Mouse (Mus musculus): ENCODE data around the gene Sept8. TPM values are rescaled to one million over a fixed set of nuclear protein-coding genes. Genes with fewer than 3 reads are reported as not detected.
A peak's percentile ranks its signal among the peaks of the same experiment; 100 is the strongest.

Sept8 gene
- 15.6 and 16.3 TPM in 2 replicates for polyA plus RNA-seq (2012; rRNA removed)

DNA sequence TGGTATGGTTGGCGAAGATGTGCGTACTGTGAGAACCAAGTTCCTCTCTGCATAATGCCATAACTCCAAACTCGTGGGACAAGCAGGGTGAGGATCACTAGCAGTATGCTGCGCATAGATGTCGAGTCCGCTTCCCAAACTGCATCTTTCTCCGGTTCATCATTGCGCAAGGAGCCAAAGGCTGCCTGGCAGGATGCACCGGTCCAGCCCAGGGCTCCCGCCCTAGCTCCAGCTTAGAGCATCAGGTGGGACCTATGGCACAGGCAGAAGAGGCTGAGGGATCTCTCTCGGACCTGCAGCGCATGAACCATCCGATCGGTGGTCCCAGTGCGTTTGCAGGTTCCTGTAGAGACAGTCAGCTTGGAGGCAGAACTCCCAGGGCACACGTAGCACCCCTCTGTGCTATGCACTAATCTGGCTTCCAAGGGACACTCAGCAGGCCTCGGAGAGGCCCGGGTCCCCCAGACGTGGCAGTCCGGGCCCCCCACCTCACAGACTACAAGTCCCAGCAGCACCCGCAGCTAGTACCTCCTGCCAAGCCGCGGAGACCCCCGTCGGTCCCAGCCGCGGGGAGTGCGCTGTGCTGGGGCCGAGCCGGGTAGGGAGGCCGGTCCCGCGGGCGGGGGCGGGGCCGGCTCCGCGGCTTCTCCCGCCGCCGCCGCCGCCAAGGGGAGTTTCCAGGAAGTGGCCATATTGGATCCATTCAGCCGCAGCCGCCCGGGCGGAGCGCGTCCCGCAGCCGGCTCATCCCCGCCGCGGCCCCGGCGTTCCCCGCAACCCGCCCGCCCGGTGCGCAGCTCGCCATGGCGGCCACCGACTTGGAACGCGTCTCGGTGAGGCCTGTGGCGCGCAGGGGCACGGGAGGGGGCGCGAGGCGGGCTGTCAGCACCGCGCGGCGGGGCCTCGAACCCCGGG is at the start of gene Sept8:
Sept8 (plus strand) TSS at position 51 of the 915 bp plus-strand sequence.
- Histone ChIP-seq H3K4me1 (ENCODE audit: control insufficient read depth, insufficient read depth, low read length) (no peaks in the 10 kb centered on the region), H3K4me3 (ENCODE audit: insufficient read depth, low read depth, low read length) (peak within 1 kb of the TSS; percentile 89), H3K27me3 (replicated peaks; ENCODE audit: control insufficient read depth, insufficient read depth, low read length) (no peaks in the 10 kb centered on the region), H3K36me3 (ENCODE audit: control insufficient read depth, insufficient read depth, low read length) (no peaks in the 10 kb centered on the region), H3K27ac (ENCODE audit: insufficient read depth, low read depth, low read length) (peak within 1 kb of the TSS; percentile 35; the same call in 1 of the 2 replicates)
- peak; percentile 69 for DNase-seq
- WGBS = 9% methylated on average over 79 of the region's 79 CpGs
- TF ChIP-seq POLR2A (IDR thresholded peaks at IDR 0.05; ENCODE audit: low read depth, low read length) (no peak), CTCF (conservative IDR thresholded peaks at IDR 0.05; ENCODE audit: insufficient read depth, insufficient read length, low read depth, low read length) (no peak)

- TF ChIP-seq CTCF (conservative IDR thresholded peaks at IDR 0.05; ENCODE audit: insufficient read depth, insufficient read length, low read depth, low read length) = no peak
- TF ChIP-seq POLR2A (IDR thresholded peaks at IDR 0.05; ENCODE audit: low read depth, low read length) = no peak
- H3K4me3 ChIP-seq (ENCODE audit: insufficient read depth, low read depth, low read length) = no peak overlapping the region
- no peaks in the 10 kb centered on the region for H3K36me3 ChIP-seq (ENCODE audit: control insufficient read depth, insufficient read depth, low read length)
- H3K27ac ChIP-seq (ENCODE audit: insufficient read depth, low read depth, low read length) = no peak overlapping the region
- 44% methylated on average over 16 of the region's 16 CpGs for WGBS
- 0 out of 2 replicates have a peak, but pooled peaks cover 2% of the 10 kb centered on the region for H3K4me1 ChIP-seq (ENCODE audit: control insufficient read depth, insufficient read depth, low read length)
- no peak for DNase-seq
- H3K27me3 ChIP-seq (replicated peaks; ENCODE audit: control insufficient read depth, insufficient read depth, low read length) = no peaks in the 10 kb centered on the region
These were observed 49.6 kb upstream of the Sept8 start for GRCm38 (mm10) chr11:53469294-53469967.

- H3K27ac ChIP-seq (ENCODE audit: insufficient read depth, low read depth, low read length) = no peak within 1 kb of the TSS
- TF ChIP-seq POLR2A (IDR thresholded peaks at IDR 0.05; ENCODE audit: low read depth, low read length) (no peak), CTCF (conservative IDR thresholded peaks at IDR 0.05; ENCODE audit: insufficient read depth, insufficient read length, low read depth, low read length) (peak; percentile 96)
- H3K27me3 ChIP-seq (replicated peaks; ENCODE audit: control insufficient read depth, insufficient read depth, low read length) = no peaks in the 10 kb centered on the region
- H3K36me3 ChIP-seq (ENCODE audit: control insufficient read depth, insufficient read depth, low read length) = no peaks in the 10 kb centered on the region
- no peak within 1 kb of the TSS for H3K4me3 ChIP-seq (ENCODE audit: insufficient read depth, low read depth, low read length)
- 0 out of 2 replicates have a peak, but pooled peaks cover 2% of the 10 kb centered on the region for H3K4me1 ChIP-seq (ENCODE audit: control insufficient read depth, insufficient read depth, low read length)
- peak; percentile 88 for DNase-seq
- 9% methylated on average over 29 of the region's 29 CpGs for WGBS
These were observed 48.9 kb upstream of the Sept8 start, which contains the start of gene Gm9837 for GRCm38 (mm10) chr11:53469968-53470695. TSS of gene Gm9837 (minus strand) at chr11:53470479.

GRCm38 (mm10) chr11:53472709-53473108 is 46.3 kb upstream of the Sept8 start:
- no peak for DNase-seq
- TF ChIP-seq CTCF (conservative IDR thresholded peaks at IDR 0.05; ENCODE audit: insufficient read depth, insufficient read length, low read depth, low read length) (0 out of 2 replicates have a peak, but pooled peaks have one; percentile 20), POLR2A (IDR thresholded peaks at IDR 0.05; ENCODE audit: low read depth, low read length) (no peak)
- Histone ChIP-seq H3K4me3 (ENCODE audit: insufficient read depth, low read depth, low read length) (no peak overlapping the region), H3K27ac (ENCODE audit: insufficient read depth, low read depth, low read length) (no peak overlapping the region), H3K27me3 (replicated peaks; ENCODE audit: control insufficient read depth, insufficient read depth, low read length) (no peaks in the 10 kb centered on the region), H3K4me1 (ENCODE audit: control insufficient read depth, insufficient read depth, low read length) (no peaks in the 10 kb centered on the region), H3K36me3 (ENCODE audit: control insufficient read depth, insufficient read depth, low read length) (no peaks in the 10 kb centered on the region)
- WGBS = 85% methylated on average over 3 of the region's 3 CpGs

DNA sequence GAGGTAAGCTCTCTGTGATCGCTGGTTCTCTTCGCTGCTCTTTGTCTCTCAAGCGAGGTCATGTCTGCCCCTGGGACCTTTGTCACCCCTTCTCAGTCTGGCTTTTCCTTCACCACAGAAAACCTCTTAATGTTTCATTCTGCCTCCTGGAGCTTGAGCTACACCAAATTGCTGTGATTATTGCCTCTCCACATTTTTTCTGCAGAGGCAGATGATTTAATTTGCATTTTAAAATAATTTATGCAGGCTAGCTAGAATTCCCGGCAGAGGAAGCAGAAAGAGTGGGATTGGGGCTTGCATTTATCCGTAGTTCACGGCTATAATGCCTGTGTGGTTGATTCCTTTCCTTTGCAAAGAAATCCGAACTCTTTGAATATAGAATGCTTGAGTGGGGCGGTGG is 43.4 kb upstream of the Sept8 start:
- TF ChIP-seq CTCF (conservative IDR thresholded peaks at IDR 0.05; ENCODE audit: insufficient read depth, insufficient read length, low read depth, low read length) (no peak), POLR2A (IDR thresholded peaks at IDR 0.05; ENCODE audit: low read depth, low read length) (no peak)
- 29% methylated on average over 8 of the region's 8 CpGs for WGBS

DNA sequence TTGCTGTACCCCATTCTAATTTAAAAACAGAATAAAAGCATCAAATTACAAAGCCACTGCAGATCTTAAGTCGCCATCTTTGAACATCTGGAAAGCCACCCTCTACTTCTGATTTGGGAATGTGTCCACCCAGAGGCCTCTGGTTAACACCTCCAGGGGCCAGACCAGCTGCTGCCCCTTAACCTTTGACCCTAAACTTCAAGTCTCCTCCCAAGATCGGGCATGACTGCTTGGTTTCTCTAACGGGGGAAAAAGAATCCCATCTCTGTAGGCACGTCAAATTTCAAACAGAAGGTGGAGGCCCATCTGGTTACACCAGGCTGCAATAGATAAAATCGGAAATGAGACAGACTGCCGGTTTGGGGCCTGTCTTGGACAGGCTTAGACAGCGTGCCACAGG is 41.2 kb upstream of the Sept8 start:
- no peak overlapping the region for H3K4me3 ChIP-seq (ENCODE audit: insufficient read depth, low read depth, low read length)
- H3K4me1 ChIP-seq (ENCODE audit: control insufficient read depth, insufficient read depth, low read length) = no peaks in the 10 kb centered on the region
- H3K27ac ChIP-seq (ENCODE audit: insufficient read depth, low read depth, low read length) = no peak overlapping the region
- TF ChIP-seq CTCF (conservative IDR thresholded peaks at IDR 0.05; ENCODE audit: insufficient read depth, insufficient read length, low read depth, low read length) (no peak), POLR2A (IDR thresholded peaks at IDR 0.05; ENCODE audit: low read depth, low read length) (no peak)
- no peak for DNase-seq
- peaks cover 3% of the 10 kb centered on the region; the same call in 1 of the 2 replicates for H3K27me3 ChIP-seq (replicated peaks; ENCODE audit: control insufficient read depth, insufficient read depth, low read length)
- WGBS = 69% methylated on average over 7 of the region's 7 CpGs
- H3K36me3 ChIP-seq (ENCODE audit: control insufficient read depth, insufficient read depth, low read length) = no peaks in the 10 kb centered on the region

More for the DNA sequence above, 43.4 kb upstream of the Sept8 start:
- no peaks in the 10 kb centered on the region for H3K36me3 ChIP-seq (ENCODE audit: control insufficient read depth, insufficient read depth, low read length)
- peaks cover 3% of the 10 kb centered on the region; the same call in 1 of the 2 replicates for H3K27me3 ChIP-seq (replicated peaks; ENCODE audit: control insufficient read depth, insufficient read depth, low read length)
- no peak overlapping the region for H3K4me3 ChIP-seq (ENCODE audit: insufficient read depth, low read depth, low read length)
- H3K4me1 ChIP-seq (ENCODE audit: control insufficient read depth, insufficient read depth, low read length) = no peaks in the 10 kb centered on the region
- H3K27ac ChIP-seq (ENCODE audit: insufficient read depth, low read depth, low read length) = no peak overlapping the region
- no peak for DNase-seq

Data from kidney, adult 2 months (tissue).